Mouse (Mus musculus) kidney, adult 18-20 months (tissue): ENCODE measurements around the gene Olfr1302.

Experiments
- DNase-seq: peaks from one replicate; pipeline ENCODE4 v3.0.0; 2021

The Olfr1302 gene

DNA sequence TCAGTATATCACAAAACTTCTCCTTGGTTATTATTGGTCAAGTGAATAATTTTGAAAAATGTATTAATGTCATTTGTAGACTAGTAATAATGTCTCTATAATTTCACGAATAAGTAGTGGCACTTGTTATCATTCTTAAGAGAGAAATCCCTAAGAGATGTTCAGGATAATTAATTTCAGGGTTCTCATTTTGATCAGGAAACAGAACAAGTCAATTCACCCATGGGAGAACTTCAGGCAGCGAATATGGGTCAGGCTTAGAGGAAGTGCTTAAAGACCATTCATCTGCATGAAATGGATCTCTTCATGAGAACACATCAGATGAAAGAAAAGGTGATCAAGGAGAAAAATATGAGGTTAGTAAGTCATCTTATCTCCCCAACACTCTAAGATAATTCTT lies at the start of gene Olfr1302:
Gene Olfr1302 (plus strand): TSS at position 301 of the 400 bp plus-strand sequence.
- DNase-seq = no peak

DNA sequence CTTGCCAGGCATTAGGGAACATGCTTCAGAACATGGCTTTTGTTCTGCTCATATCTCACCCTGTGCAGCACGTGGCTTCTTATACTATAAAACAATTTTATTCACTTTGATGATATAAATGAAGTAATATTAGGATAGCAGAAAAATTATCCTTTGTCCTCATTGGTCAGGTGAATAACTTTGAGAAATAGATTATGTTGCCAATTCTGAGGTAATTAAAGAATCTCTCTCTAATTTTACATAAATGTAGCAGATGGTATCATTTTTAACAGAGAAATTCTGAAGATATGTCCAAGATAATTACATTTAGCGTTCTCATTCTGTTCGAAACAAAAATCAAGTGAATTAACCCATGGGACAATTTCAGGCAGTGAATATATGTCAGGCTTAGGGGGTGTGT lies 26.5 kb upstream of the Olfr1302 start, which contains the start of gene Olfr1301:
Gene Olfr1301 (plus strand): TSS at position 301 of the 400 bp plus-strand sequence.
- no peak for DNase-seq

DNA sequence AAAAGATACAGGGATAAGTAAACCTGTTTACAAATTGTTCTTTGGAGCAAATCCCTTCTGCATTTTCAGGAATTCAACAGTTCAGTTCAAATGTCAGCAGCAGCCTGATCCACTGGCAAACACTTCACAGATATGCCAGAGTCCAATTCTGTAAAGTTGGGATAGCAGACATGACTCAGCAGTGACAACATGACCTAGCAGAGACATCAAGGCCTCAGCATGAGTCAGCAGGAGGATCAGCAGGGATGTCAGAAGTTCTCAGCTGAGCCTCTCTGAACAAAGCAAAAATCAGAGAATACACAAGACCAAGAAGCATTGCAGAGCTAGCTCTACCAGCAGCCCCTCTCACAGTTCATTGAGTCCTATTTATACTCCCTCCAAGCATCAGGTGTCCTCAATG lies 35.7 kb downstream of the Olfr1302 start:
- DNase-seq = no peak

DNA sequence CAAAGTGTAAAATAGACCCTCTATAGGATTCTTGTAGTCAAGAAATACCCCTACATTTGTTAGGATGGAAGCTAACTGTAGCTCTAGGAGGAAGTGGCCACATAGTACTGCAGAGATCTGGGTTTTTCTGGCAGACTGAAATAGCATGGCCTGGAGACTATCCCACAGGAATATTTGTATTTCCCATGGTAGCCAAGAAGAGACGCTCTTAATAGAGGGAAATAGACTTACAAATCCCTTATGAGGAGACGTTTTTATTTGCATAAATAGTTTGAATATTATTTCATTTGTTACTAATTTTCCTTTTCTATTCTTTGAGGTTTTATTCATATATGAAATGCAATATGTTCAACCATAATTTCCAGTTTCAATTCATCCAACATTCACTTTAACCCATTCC lies 43.0 kb downstream of the Olfr1302 start, which contains the start of gene Olfr1303:
Gene Olfr1303 (minus strand): TSS at position 101 of the 400 bp plus-strand sequence.
- no peak for DNase-seq
